Mouse (Mus musculus) brain, adult 10 weeks (tissue): ENCODE results near the gene Gtf2f1. TPM values are rescaled to one million over a fixed set of nuclear protein-coding genes. Genes with fewer than 3 reads are reported as not detected.

Experiments used
- polyA plus RNA-seq: library from polyadenylated mRNA; stranded (reverse); fragments of 350-450 nt; fragmentation: Illumina TruSeq; extraction: RNeasy Lipid Tissue Mini Kit (QIAGEN cat#74804); gene quantifications from one replicate; pipeline ENCODE4 v1.2.3, GENCODE M21; 2015; ENCODE audit warnings: low read depth, low replicate concordance

Gtf2f1 gene
- polyA plus RNA-seq = 70.7 TPM

DNA sequence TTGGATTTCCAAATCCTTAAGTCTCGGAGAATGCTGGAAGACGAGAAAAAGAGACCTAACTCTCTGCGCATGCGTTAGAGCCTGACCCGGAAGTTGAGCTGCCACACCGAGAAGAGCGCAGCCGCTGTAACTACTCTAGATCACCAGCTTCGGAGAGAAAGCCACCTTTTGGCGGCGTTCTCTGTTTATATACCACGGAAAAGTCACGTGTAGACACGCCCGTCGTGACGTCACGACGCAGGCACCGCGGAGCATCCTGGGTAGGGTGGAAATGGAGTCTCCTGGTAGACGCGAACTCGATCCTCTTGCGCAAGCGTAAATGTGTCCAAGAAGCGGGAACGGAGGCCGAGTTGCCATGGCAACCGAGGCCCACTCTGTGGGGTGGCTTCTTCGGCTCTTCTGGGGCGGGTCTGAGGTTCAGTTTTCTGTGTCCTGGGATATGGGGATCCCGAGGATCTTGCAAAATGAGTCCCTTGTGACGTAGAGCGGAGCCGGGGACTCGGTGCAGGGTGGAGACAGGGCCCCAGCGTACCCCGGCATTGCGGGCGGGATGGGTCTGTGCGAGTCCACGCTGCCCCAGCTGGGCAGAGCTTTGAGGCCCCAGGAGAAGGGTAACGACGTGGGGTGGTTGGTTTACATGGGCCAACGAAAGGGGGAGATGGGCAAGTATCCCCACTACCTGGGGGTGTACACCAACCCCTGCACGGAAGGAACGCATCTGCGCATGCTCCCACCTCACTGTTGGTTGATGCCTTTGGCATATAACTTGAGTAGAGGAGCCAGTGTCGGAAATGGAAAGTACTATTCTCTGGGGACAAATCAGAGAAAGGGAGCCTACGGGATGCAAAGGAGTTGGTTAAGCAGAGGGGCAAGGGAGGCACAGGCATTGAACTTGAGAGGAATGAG lies at the start of gene Gtf2f1, which contains the start of gene Gm17949:
Gene Gtf2f1 (minus strand): TSS at position 53 of the 906 bp plus-strand sequence.
Gene Gm17949 (plus strand): TSS at position 234 of the 906 bp plus-strand sequence.

DNA sequence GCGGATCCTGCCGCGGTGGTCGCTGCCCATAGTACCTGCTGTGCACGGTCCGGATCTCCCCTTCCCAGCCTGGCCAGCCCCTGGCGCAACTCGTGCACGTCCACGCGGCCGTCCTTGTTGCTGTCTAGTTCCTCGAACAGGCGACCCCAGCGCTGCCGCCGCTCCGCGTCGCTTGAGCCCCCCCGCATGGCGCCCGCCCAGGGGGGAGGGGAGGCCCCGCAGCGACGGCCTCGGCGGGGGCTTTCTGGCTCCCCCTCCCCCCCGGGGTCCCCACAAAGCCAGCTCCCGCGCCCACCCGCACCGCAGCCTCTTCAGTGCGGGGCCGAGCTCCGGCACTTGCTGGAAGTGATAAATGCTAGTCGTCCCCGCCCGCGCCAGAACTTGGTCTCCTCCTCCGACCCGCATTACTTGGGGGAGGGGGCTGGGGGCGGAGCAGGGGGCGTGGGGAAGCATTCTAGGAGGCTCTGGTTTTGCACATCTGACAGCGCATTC lies 48.4 kb upstream of the Gtf2f1 start, which contains the start of gene Slc25a23:
Gene Slc25a23 (minus strand): TSS at position 378 of the 492 bp plus-strand sequence.

DNA sequence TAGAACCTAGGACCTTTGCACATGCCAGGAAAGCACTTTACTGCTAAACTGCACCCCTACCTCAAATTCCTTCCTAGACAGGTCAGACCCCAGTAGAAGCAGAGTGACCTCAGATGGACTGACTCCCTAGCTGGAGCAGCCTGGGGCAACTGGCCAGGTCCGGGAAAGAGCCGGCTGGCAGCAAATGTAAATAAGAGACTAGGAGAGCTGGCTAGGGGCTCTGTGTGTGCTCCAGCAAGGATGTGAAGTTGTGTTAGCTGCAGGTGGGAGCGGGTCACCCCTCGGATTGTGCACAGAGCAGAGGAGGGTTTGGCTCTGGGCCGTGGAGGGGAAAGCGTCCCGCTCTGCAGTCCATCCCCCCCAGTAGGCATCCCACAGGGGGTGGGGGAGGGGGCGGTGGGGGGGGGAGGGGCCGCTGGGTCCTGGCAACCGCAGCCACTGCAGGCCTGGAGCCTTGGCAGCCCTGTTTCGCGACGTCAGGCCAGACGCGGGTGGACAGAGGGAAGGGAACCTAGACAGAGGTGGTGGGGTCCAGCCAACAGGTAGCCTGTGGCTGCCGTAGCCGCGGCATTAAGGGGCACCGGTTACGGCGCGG lies 47.9 kb upstream of the Gtf2f1 start, which contains the start of gene Crb3:
Gene Crb3 (plus strand): TSS at position 215 of the 595 bp plus-strand sequence.

DNA sequence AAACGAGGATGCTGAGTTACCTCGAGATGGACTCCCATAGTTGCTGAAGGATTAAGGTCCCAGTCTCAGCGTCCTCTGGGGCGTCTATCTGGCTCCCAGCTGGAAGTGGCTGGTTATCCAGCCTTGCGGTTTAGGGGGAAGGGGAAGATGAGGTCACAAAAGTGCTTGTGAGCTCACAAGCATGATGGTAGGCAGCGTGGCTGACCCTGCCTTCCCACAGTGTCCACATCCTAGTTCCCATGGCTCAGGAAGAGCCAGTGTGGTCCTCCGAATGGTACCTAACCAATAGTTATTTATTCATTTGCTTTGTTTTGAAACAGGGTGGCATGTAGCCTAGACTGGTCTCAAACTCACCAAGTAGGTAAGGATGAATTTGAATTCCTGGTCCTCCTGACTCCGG lies 30.5 kb upstream of the Gtf2f1 start, which contains the start of gene Slc25a41:
Gene Slc25a41 (minus strand): TSS at position 101 of the 400 bp plus-strand sequence.

DNA sequence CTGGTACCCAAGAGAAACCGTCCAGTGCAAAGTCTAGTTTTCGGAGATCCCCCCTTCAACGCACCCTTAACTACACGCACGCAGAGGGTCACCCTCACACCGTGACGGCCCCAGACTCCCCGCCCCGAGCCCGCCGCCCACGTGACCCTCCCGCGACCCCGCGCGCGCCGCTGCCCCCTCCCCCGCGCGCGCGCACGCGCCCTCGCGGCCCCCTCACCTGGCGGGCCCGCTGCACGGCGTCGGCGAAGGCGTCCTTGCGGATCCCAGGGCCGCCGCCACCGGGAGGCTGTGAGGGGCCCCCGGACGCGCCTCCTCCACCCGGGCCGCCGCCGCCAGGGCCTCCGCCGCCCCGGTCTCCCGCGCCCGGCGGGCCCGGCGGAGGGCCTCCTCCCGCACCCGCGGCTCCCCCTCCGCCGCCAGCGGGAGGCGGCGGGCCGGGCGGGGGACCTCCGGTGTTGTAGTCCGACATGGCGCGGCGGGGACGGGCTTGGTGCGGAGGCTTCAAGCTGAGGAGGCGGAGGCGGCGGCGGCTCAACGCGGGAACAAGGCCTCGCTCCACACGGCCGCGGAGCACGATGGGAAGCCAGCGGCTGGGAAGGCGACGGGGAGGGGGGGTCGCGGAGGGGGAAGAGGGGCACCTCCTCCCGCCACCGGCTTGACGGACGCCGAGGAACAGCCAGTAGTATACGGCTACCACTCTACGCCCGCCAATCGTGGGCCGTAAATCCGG lies 20.0 kb upstream of the Gtf2f1 start, which contains the start of gene Khsrp:
Gene Khsrp (minus strand): TSS at position 592 of the 730 bp plus-strand sequence.

DNA sequence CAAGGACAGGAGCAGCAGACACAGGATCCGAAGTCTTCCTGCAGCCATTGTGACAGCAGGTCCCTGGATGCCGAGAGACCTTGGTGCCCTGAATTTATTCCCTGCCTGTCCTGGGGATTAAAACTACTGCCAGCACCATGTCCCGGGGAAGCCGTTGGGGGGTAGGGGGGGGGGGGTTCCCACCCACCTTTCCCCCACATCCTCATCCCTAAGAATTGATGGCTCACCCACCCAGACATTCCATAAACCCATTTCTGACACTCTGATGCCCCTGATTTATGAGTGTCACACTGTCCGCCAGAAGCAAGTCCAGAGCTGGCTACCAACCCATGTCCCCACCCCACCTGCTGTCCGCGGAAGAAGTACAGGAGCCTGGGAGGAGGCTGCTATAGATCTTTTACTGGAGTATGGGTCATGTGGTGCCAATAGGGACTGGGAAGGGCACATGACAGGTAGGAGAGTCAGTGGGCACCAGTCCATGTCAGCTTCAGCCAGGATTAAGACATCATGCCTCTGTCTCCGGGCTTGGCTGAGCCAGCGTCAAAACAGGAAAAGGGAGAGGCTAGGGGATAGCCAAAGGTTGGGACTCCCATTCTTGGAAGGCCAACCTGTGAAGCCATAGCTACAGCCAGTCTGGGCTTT lies 11.0 kb downstream of the Gtf2f1 start, which contains the start of gene Pspn:
Gene Pspn (minus strand): TSS at position 51 of the 642 bp plus-strand sequence.

DNA sequence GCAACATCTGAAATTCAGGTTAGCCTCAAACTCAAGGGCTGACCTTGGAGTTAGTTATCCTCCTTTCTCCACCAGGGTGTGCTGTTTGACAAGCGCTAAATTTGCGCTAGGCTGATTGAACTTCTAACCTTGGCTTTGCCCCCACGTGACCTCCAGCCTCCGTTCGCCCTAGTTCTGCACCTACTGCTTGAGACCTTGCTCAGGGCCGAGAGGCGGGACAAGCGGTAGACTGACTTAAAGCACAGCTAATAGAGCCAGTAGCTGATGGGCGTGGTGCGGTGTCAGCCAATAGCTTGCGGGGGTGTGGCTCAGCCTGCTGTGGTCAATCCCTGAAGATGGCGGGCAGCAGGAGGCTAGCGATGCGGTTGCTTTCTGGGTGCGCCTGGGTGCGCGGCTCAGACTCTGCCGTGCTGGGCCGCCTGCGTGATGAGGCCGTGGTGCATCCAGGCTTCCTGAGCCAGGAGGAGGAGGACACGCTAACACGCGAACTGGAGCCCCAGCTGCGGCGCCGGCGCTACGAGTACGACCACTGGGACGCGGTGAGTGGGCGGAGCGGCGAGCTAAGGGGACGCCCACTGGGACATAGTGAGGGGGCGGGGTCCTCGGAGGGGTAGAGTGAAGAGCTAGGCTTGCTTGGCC lies 13.9 kb downstream of the Gtf2f1 start, which contains the start of gene Alkbh7:
Gene Alkbh7 (plus strand): TSS at position 311 of the 639 bp plus-strand sequence.

DNA sequence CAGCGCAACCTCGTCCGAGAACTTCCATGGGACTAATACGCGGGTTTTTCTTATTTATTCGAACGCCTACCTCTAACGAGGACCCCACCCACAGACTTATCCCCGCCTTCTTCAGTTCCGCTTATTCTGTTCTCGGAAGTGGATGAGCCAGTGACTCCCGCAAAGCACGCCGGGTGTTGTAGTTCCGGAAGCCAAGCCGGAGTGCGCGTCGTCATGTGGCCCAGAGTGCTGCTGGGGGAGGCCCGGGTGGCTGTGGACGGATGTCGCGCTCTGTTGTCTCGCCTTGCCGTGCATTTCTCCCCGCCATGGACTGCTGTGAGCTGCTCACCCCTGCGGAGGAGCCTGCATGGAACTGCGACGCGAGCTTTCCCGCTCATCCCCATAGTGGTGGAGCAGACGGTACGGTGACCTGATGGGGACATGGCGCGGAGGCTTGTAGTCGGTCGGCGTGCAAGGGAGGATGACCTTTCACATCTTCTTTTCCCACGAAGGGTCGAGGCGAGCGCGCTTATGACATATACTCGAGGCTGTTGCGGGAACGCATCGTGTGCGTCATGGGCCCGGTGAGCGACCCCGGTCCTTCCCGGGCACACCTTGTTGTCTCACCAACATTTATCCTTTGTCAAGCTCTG lies 20.9 kb downstream of the Gtf2f1 start, which contains the start of gene Clpp:
Gene Clpp (plus strand): TSS at position 191 of the 632 bp plus-strand sequence.

DNA sequence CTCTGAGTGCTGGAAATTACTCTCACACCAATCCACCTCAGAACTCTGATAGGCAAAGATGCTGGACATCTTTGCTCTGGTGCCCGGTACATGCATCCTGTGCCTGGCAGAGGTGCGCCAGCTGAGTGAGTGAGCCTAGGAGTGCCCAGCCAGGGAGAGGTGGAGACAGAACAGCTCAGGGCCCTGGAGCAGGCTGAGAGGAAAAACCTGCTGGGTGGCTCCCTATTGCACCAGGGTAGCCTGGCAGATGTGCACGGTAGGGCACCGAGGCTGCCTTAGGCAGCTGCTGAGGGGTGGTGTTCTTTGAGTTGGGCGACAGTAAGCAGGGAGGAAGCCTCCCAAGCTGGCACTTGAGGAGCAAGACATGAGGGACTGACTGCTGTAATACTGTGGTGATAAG lies 29.1 kb downstream of the Gtf2f1 start, which contains the start of gene Acer1:
Gene Acer1 (minus strand): TSS at position 114 of the 400 bp plus-strand sequence.

Other genes with a start within 250 kb of the Gtf2f1 start
- 73.7 TPM for gene Dus3l, start 246.5 kb downstream of the Gtf2f1 start, polyA plus RNA-seq
- gene Prr22, start 241.0 kb downstream of the Gtf2f1 start, polyA plus RNA-seq = 1.7 TPM
- 2.1 TPM for gene Rfx2, start 180.3 kb downstream of the Gtf2f1 start, polyA plus RNA-seq
- not detected for gene Acsbg2, start 136.8 kb downstream of the Gtf2f1 start, polyA plus RNA-seq
- gene 1700061G19Rik, start 135.8 kb downstream of the Gtf2f1 start, polyA plus RNA-seq = 0.33 TPM
- gene Mllt1, start 75.9 kb downstream of the Gtf2f1 start, polyA plus RNA-seq = 54.9 TPM
- gene Acer1, start 29.2 kb downstream of the Gtf2f1 start, polyA plus RNA-seq = not detected
- gene Clpp, start 21.0 kb downstream of the Gtf2f1 start, polyA plus RNA-seq = 109 TPM
- 39.4 TPM for gene Alkbh7, start 13.9 kb downstream of the Gtf2f1 start, polyA plus RNA-seq
- not detected for gene Pspn, start 11.3 kb downstream of the Gtf2f1 start, polyA plus RNA-seq
- gene Gm17949, start 181 bp upstream of the Gtf2f1 start, polyA plus RNA-seq = not detected
- 44.1 TPM for gene Khsrp, start 20.2 kb upstream of the Gtf2f1 start, polyA plus RNA-seq
- gene Slc25a41, start 30.4 kb upstream of the Gtf2f1 start, polyA plus RNA-seq = not detected
- gene Crb3, start 47.8 kb upstream of the Gtf2f1 start, polyA plus RNA-seq = 1.5 TPM
- 246 TPM for gene Slc25a23, start 48.6 kb upstream of the Gtf2f1 start, polyA plus RNA-seq
- gene Dennd1c, start 67.2 kb upstream of the Gtf2f1 start, polyA plus RNA-seq = 1.8 TPM
- 670 TPM for gene Tubb4a, start 76.5 kb upstream of the Gtf2f1 start, polyA plus RNA-seq
- gene Tnfsf9, start 94.0 kb upstream of the Gtf2f1 start, polyA plus RNA-seq = 0.73 TPM
- gene Cd70, start 138.5 kb upstream of the Gtf2f1 start, polyA plus RNA-seq = not detected
- gene Tnfsf14, start 182.9 kb upstream of the Gtf2f1 start, polyA plus RNA-seq = not detected
- gene C3, start 216.8 kb upstream of the Gtf2f1 start, polyA plus RNA-seq = 1.1 TPM
- gene Gpr108, start 237.2 kb upstream of the Gtf2f1 start, polyA plus RNA-seq = 26.0 TPM
- 10.5 TPM for gene Trip10, start 238.2 kb upstream of the Gtf2f1 start, polyA plus RNA-seq